Mouse (Mus musculus): ENCODE measurements around the gene Ephb2. TPM values are rescaled to one million over a fixed set of nuclear protein-coding genes. Genes with fewer than 3 reads are reported as not detected.

Gene Ephb2
- total and polyA plus RNA-seq, 2 experiments from 2014 or later, result 15.6 to 202 TPM

GRCm38 (mm10) chr4:136684485-136684884 is 151.3 kb downstream of the Ephb2 start:
- H3K9ac ChIP-seq (replicated peaks; ENCODE audit: low read length, poor library complexity, severe bottlenecking), result no peak overlapping the region
- H3K4me2 ChIP-seq (ENCODE audit: low read depth, low read length, poor library complexity, severe bottlenecking), result no peak overlapping the region
- TF ChIP-seq CTCF (IDR thresholded peaks at IDR 0.05), result peak; percentile 32; the same call in 1 of the 2 replicates
- H3K27ac ChIP-seq (ENCODE audit: low read depth, low read length), result no peak overlapping the region
- 73% methylated on average over 6 of the region's 6 CpGs for WGBS
- H3K4me1 ChIP-seq (ENCODE audit: insufficient read depth, low read length), result no peaks in the 10 kb centered on the region
- 0 out of 2 replicates have a peak, but pooled peaks cover 12% of the 10 kb centered on the region for H3K36me3 ChIP-seq (ENCODE audit: insufficient read depth, low read length)
- H3K4me3 ChIP-seq (ENCODE audit: low read depth, low read length), result no peak overlapping the region
- H3K27me3 ChIP-seq (ENCODE audit: insufficient read depth, low read length), result no peaks in the 10 kb centered on the region
- DNase-seq (ENCODE audit: low spot score) (no peak), ATAC-seq (ENCODE audit: low FRiP score) (no peak)
- H3K9me3 ChIP-seq (ENCODE audit: low read length), result no peaks in the 10 kb centered on the region

GRCm38 (mm10) chr4:136680641-136681040 is 155.1 kb downstream of the Ephb2 start:
- TF ChIP-seq CTCF (IDR thresholded peaks at IDR 0.05), result no peak
- 0 out of 2 replicates have a peak, but pooled peaks cover 12% of the 10 kb centered on the region for H3K36me3 ChIP-seq (ENCODE audit: insufficient read depth, low read length)
- H3K27ac ChIP-seq (ENCODE audit: low read depth, low read length), result no peak overlapping the region
- H3K9ac ChIP-seq (replicated peaks; ENCODE audit: low read length, poor library complexity, severe bottlenecking), result no peak overlapping the region
- ATAC-seq (ENCODE audit: low FRiP score) (no peak), DNase-seq (ENCODE audit: low spot score) (no peak)
- H3K9me3 ChIP-seq (ENCODE audit: low read length), result no peaks in the 10 kb centered on the region
- H3K27me3 ChIP-seq (ENCODE audit: insufficient read depth, low read length), result no peaks in the 10 kb centered on the region
- H3K4me2 ChIP-seq (ENCODE audit: low read depth, low read length, poor library complexity, severe bottlenecking), result no peak overlapping the region
- 67% methylated on average over 14 of the region's 14 CpGs for WGBS
- no peak overlapping the region for H3K4me3 ChIP-seq (ENCODE audit: low read depth, low read length)
- H3K4me1 ChIP-seq (ENCODE audit: insufficient read depth, low read length), result no peaks in the 10 kb centered on the region

GRCm38 (mm10) chr4:136679221-136679620 is 156.6 kb downstream of the Ephb2 start:
- H3K27ac ChIP-seq (ENCODE audit: low read depth, low read length), result no peak overlapping the region; the same call in 1 of the 2 replicates

DNA sequence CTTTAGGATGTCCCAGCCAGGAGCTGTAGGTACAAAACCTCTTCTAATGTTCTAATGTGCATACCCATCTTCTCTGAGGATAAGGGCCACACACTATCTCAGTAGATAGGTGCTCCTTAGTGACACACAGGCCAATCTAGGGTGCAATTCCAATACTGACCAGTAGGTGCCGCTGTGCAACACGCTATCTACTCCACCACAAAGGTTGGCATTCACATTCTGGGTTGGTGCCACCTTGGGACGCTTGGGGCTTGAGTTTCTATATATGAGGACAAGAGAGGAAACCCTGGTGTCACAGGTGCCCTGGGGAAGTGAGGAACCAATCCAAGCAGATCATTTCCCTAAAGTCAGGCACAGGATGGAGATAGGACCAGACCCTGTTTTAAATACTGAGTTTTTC is 157.3 kb downstream of the Ephb2 start:
- no peaks in the 10 kb centered on the region for H3K9me3 ChIP-seq (ENCODE audit: low read length)
- 2% methylated on average over 3 of the region's 3 CpGs for WGBS
- DNase-seq (ENCODE audit: low spot score) (peak; percentile 95), ATAC-seq (ENCODE audit: low FRiP score) (peak; percentile 54; the same call in 1 of the 2 replicates)
- no peaks in the 10 kb centered on the region for H3K27me3 ChIP-seq (ENCODE audit: insufficient read depth, low read length)
- H3K4me3 ChIP-seq (ENCODE audit: low read depth, low read length), result no peak overlapping the region
- TF ChIP-seq CTCF (IDR thresholded peaks at IDR 0.05), result peak; percentile 100
- no peak overlapping the region for H3K4me2 ChIP-seq (ENCODE audit: low read depth, low read length, poor library complexity, severe bottlenecking)
- H3K4me1 ChIP-seq (ENCODE audit: insufficient read depth, low read length), result no peaks in the 10 kb centered on the region
- H3K27ac ChIP-seq (ENCODE audit: low read depth, low read length), result peak overlapping the region; percentile 32; the same call in 1 of the 2 replicates
- peaks cover 19% of the 10 kb centered on the region for H3K36me3 ChIP-seq (ENCODE audit: insufficient read depth, low read length)
- H3K9ac ChIP-seq (replicated peaks; ENCODE audit: low read length, poor library complexity, severe bottlenecking), result no peak overlapping the region

More at GRCm38 (mm10) chr4:136679221-136679620, 156.6 kb downstream of the Ephb2 start:
- H3K27me3 ChIP-seq (ENCODE audit: insufficient read depth, low read length), result no peaks in the 10 kb centered on the region
- no peak for TF ChIP-seq CTCF (IDR thresholded peaks at IDR 0.05)
- DNase-seq (ENCODE audit: low spot score) (no peak), ATAC-seq (ENCODE audit: low FRiP score) (no peak)
- H3K36me3 ChIP-seq (ENCODE audit: insufficient read depth, low read length), result peaks cover 17% of the 10 kb centered on the region; the same call in 1 of the 2 replicates
- no peaks in the 10 kb centered on the region for H3K4me1 ChIP-seq (ENCODE audit: insufficient read depth, low read length)
- WGBS, result 81% methylated on average over 8 of the region's 8 CpGs
- H3K9me3 ChIP-seq (ENCODE audit: low read length), result no peaks in the 10 kb centered on the region
- no peak overlapping the region for H3K9ac ChIP-seq (replicated peaks; ENCODE audit: low read length, poor library complexity, severe bottlenecking)
- H3K4me3 ChIP-seq (ENCODE audit: low read depth, low read length), result no peak overlapping the region
- no peak overlapping the region for H3K4me2 ChIP-seq (ENCODE audit: low read depth, low read length, poor library complexity, severe bottlenecking)

DNA sequence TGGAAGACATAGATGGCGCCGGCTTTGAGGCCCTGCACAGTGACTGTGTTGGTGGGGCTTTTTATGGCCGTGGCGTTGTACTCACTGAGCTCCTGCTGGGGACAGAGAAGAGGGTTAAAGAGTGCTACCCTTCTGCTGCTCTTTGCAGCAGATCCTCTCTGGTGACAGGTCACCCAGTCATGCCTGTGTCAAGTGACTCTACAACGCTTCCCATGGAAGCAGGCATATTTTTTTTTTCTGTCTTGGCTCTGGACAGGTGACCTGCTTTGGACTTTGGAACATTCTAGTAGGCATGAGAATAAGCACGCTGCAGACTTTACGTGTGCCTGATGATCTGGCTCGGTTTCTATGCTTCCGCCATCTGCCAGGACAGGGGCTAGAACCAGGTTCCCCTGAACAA is 160.3 kb downstream of the Ephb2 start:
- H3K36me3 ChIP-seq (ENCODE audit: insufficient read depth, low read length), result peaks cover 29% of the 10 kb centered on the region
- H3K27me3 ChIP-seq (ENCODE audit: insufficient read depth, low read length), result no peaks in the 10 kb centered on the region
- H3K4me3 ChIP-seq (ENCODE audit: low read depth, low read length), result no peak overlapping the region
- no peak for TF ChIP-seq CTCF (IDR thresholded peaks at IDR 0.05)
- no peaks in the 10 kb centered on the region for H3K4me1 ChIP-seq (ENCODE audit: insufficient read depth, low read length)
- no peak overlapping the region for H3K4me2 ChIP-seq (ENCODE audit: low read depth, low read length, poor library complexity, severe bottlenecking)
- H3K9ac ChIP-seq (replicated peaks; ENCODE audit: low read length, poor library complexity, severe bottlenecking), result no peak overlapping the region
- DNase-seq (ENCODE audit: low spot score), result no peak
- WGBS, result 89% methylated on average over 9 of the region's 9 CpGs
- no peak overlapping the region for H3K27ac ChIP-seq (ENCODE audit: low read depth, low read length)
- H3K9me3 ChIP-seq (ENCODE audit: low read length), result no peaks in the 10 kb centered on the region
- no peak for ATAC-seq (ENCODE audit: low FRiP score)

GRCm38 (mm10) chr4:136672335-136673090 is 163.3 kb downstream of the Ephb2 start:
- ATAC-seq (ENCODE audit: low FRiP score) (no peak), DNase-seq (ENCODE audit: low spot score) (no peak)
- TF ChIP-seq CTCF (IDR thresholded peaks at IDR 0.05), result no peak
- WGBS, result 91% methylated on average over 19 of the region's 19 CpGs
- H3K4me2 ChIP-seq (ENCODE audit: low read depth, low read length, poor library complexity, severe bottlenecking), result no peak overlapping the region
- no peak overlapping the region for H3K27ac ChIP-seq (ENCODE audit: low read depth, low read length)
- no peaks in the 10 kb centered on the region for H3K27me3 ChIP-seq (ENCODE audit: insufficient read depth, low read length)
- no peak overlapping the region for H3K9ac ChIP-seq (replicated peaks; ENCODE audit: low read length, poor library complexity, severe bottlenecking)
- H3K4me1 ChIP-seq (ENCODE audit: insufficient read depth, low read length), result no peaks in the 10 kb centered on the region
- H3K9me3 ChIP-seq (ENCODE audit: low read length), result no peaks in the 10 kb centered on the region
- peaks cover 39% of the 10 kb centered on the region for H3K36me3 ChIP-seq (ENCODE audit: insufficient read depth, low read length)
- H3K4me3 ChIP-seq (ENCODE audit: low read depth, low read length), result no peak overlapping the region

Measured in midbrain, postnatal 0 days (tissue).